Mouse (Mus musculus) thymus, adult 2 months (tissue): ENCODE measurements at regions not wholly inside any gene's neighbourhood (a gene's known extent, or its start where the extent isn't known, plus 50 kb on each side); places are given as distances from the start of the nearest gene placed in this dataset.

Experiments
- CTCF ChIP-seq: fragments of 200-500 bp; IDR thresholded peaks from 2 replicates; pipeline ENCODE4 v1.5.1; 2012; ENCODE audit warnings: mild to moderate bottlenecking, control low read depth, low read length, moderate library complexity, borderline replicate concordance; ENCODE audit not compliant: control insufficient read depth, poor library complexity, insufficient read depth; ENCODE audit errors: extremely low read depth
- POLR2A ChIP-seq: fragments of 200-500 bp; IDR thresholded peaks from 2 replicates; pipeline ENCODE4 v1.6.1; 2012; ENCODE audit warnings: mild to moderate bottlenecking, low read length, control low read depth, moderate library complexity; ENCODE audit not compliant: control insufficient read depth, poor library complexity, insufficient read depth; ENCODE audit errors: extremely low read depth

DNA sequence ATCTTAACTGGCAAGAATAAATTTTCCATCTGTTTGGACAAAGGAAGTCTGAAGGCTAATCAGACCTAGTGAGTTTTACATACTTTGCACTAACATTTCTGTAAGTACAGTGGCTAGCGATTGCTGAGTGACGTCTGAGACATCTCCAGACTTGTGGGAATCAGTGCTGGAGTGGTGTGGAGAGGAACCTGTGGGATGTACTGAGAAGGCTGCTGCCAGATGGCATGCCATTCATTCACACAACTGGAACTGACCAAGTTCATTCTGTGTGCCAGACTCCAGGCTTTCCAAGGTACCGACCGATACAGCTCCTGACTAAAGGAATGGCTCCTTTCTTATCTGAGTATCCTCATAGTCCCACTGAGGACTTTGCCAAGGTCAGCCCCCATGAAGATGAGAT, 797.2 kb upstream of the Car8 start:
- no peak for TF ChIP-seq POLR2A
- TF ChIP-seq CTCF = no peak
